In genomic region chr4:132749258-132749982, GRCm38 (mm10) we compare ENCODE assay signal across 24 mouse cellular contexts. TPM values are rescaled to one million over a fixed set of nuclear protein-coding genes. Genes with fewer than 3 reads are reported as not detected.
DNase-seq lines count a peak whose midpoint lies in the region; ATAC-seq and TF ChIP-seq lines count a peak whose summit lies in the region.
"Had no signal": no experiment of that assay in that cellular context is flagged by ENCODE, and none has a peak within 500 bp of the region (broad histone marks: within the 10 kb centered on the region; RNA-seq: fewer than 3 reads in every experiment).

No protein-coding gene starts in this region.

- peak overlapping the region; percentile 18 for H3K4me2 ChIP-seq in CH12.LX (ENCODE audit: insufficient read depth, low read depth, poor library complexity, severe bottlenecking)
- no peak overlapping the region for H3K4me2 ChIP-seq in intestine, postnatal 0 days (replicated peaks; ENCODE audit: low read depth)
- H3K4me2 ChIP-seq: embryonic facial prominence, embryonic 12.5 days; embryonic facial prominence, embryonic 15.5 days; forebrain, embryonic 12.5 days; heart, embryonic 11.5 days; hindbrain, embryonic 12.5 days; hindbrain, embryonic 15.5 days had no signal

- whole genome bisulfite sequencing in intestine, postnatal 0 days = 80% methylated on average over 6 of the region's 6 CpGs

- peak overlapping the region; percentile 94 for H3K27ac ChIP-seq in CH12.LX (ENCODE audit: insufficient read depth, low read depth)
- H3K27ac ChIP-seq in brown adipose tissue, adult 24 weeks (replicated peaks; ENCODE audit: low read depth, low read length) = peak overlapping the region; percentile 37
- H3K27ac ChIP-seq in layer of hippocampus, adult 2 months = no peak overlapping the region
- no peak overlapping the region for H3K27ac ChIP-seq in intestine, postnatal 0 days (ENCODE audit: low read depth, low read length)
- H3K27ac ChIP-seq: embryonic facial prominence, embryonic 12.5 days; embryonic facial prominence, embryonic 15.5 days; forebrain, embryonic 12.5 days; hindbrain, embryonic 12.5 days; hindbrain, embryonic 15.5 days had no signal

- no peak for TF ChIP-seq CTCF in CH12.LX (conservative IDR thresholded peaks at IDR 0.05 in 1 of 2, IDR thresholded peaks at IDR 0.05 in 1 of 2; ENCODE audit: low read depth in 2 of 2, low read length in 2 of 2)
- TF ChIP-seq CTCF in layer of hippocampus, adult 2 months (conservative IDR thresholded peaks at IDR 0.05) = no peak
- TF ChIP-seq CTCF in intestine, postnatal 0 days (IDR thresholded peaks at IDR 0.05; ENCODE audit: low read depth) = no peak

- H3K9me3 ChIP-seq in CH12.LX (replicated peaks; ENCODE audit: low read length) = no peaks in the 10 kb centered on the region
- no peaks in the 10 kb centered on the region for H3K9me3 ChIP-seq in intestine, postnatal 0 days (ENCODE audit: control insufficient read depth)
- H3K9me3 ChIP-seq: embryonic facial prominence, embryonic 12.5 days; embryonic facial prominence, embryonic 15.5 days; forebrain, embryonic 12.5 days; hindbrain, embryonic 12.5 days; hindbrain, embryonic 15.5 days had no signal

- peaks cover 3 to 31% of the 10 kb centered on the region in 2 experiments for H3K4me1 ChIP-seq in CH12.LX (ENCODE audit: control insufficient read depth in 1 of 2, insufficient read depth in 2 of 2)
- peaks cover 6% of the 10 kb centered on the region; the same call in 1 of the 2 replicates for H3K4me1 ChIP-seq in brown adipose tissue, adult 24 weeks (ENCODE audit: control insufficient read depth, insufficient read depth, insufficient read length, low read length)
- H3K4me1 ChIP-seq in intestine, postnatal 0 days (replicated peaks; ENCODE audit: control insufficient read depth, insufficient read depth, low read length) = 0 out of 2 replicates have a peak, but pooled peaks cover 5% of the 10 kb centered on the region
- H3K4me1 ChIP-seq: embryonic facial prominence, embryonic 12.5 days; embryonic facial prominence, embryonic 15.5 days; hindbrain, embryonic 12.5 days had no signal

- no peak for TF ChIP-seq RAD21 in CH12.LX (IDR thresholded peaks at IDR 0.05; ENCODE audit: low read depth, low read length)

- peaks cover 2 to 3% of the 10 kb centered on the region in 2 experiments for H3K36me3 ChIP-seq in CH12.LX (replicated peaks in 1 of 2; ENCODE audit: control insufficient read depth in 1 of 2, insufficient read depth in 1 of 2, low read length in 1 of 2)
- H3K36me3 ChIP-seq in intestine, postnatal 0 days (ENCODE audit: control insufficient read depth, insufficient read depth) = no peaks in the 10 kb centered on the region
- H3K36me3 ChIP-seq: embryonic facial prominence, embryonic 12.5 days; embryonic facial prominence, embryonic 15.5 days; forebrain, embryonic 12.5 days; hindbrain, embryonic 12.5 days; hindbrain, embryonic 15.5 days had no signal

- no peak overlapping the region for H3K4me3 ChIP-seq in CH12.LX (replicated peaks in 1 of 3; ENCODE audit: low read depth in 2 of 3, low read length in 2 of 3, poor library complexity in 1 of 3)
- no peak overlapping the region for H3K4me3 ChIP-seq in brown adipose tissue, adult 24 weeks (ENCODE audit: insufficient read depth, low read depth, low read length)
- no peak overlapping the region for H3K4me3 ChIP-seq in layer of hippocampus, adult 2 months
- H3K4me3 ChIP-seq in intestine, postnatal 0 days (ENCODE audit: low read depth, low read length) = no peak overlapping the region
- H3K4me3 ChIP-seq: embryonic facial prominence, embryonic 12.5 days; embryonic facial prominence, embryonic 15.5 days; forebrain, embryonic 12.5 days; hindbrain, embryonic 12.5 days; hindbrain, embryonic 15.5 days had no signal

- dilution Hi-C loops in CH12.LX (cut with MboI; ENCODE audit: extremely low pct_ligation_motif_present, extremely low pct_unique_long_range_greater_than_20kb, low sequenced_read_pairs) = no loop called here

- no peak for TF ChIP-seq POLR2A in CH12.LX (IDR thresholded peaks at IDR 0.05; ENCODE audit: low read depth, low read length)

- DNase-seq in CH12.LX (ENCODE audit: extremely low read depth) (no peak), ES-CJ7 (ENCODE audit: low read depth, low spot score) (peak; percentile 89), ZHBTc4 (ENCODE audit: low read depth, low spot score) (peak; percentile 76)
- no peak for DNase-seq in layer of hippocampus, adult 2 months (ENCODE audit: low spot score in 2 of 2)
- DNase-seq in ovary, adult 18-20 months (ENCODE audit: low spot score) = no peak
- DNase-seq: adrenal gland, postnatal 10 days; B cell, adult 2 months; cerebellum, adult 18-20 months; cerebellum, adult 9-10 months; cerebellum, postnatal 14 days; gastrocnemius, adult 2 months; gastrocnemius, postnatal 14 days; heart, adult 11 months; kidney, adult 11 months had no signal

- no peak for TF ChIP-seq EP300 in CH12.LX (IDR thresholded peaks at IDR 0.05; ENCODE audit: low read length)

- in situ Hi-C loops in CH12.LX (cut with MboI; ENCODE audit: low pct_ligation_motif_present, low pct_unique_long_range_greater_than_20kb, low sequenced_read_pairs) = no loop called here

- no peaks in the 10 kb centered on the region for H3K27me3 ChIP-seq in CH12.LX (replicated peaks)
- no peaks in the 10 kb centered on the region for H3K27me3 ChIP-seq in intestine, postnatal 0 days (replicated peaks; ENCODE audit: control insufficient read depth, insufficient read depth, low read length)
- H3K27me3 ChIP-seq: embryonic facial prominence, embryonic 12.5 days; embryonic facial prominence, embryonic 15.5 days; forebrain, embryonic 12.5 days; hindbrain, embryonic 12.5 days; hindbrain, embryonic 15.5 days had no signal

- no peaks in the 10 kb centered on the region for H3K79me2 ChIP-seq in CH12.LX (replicated peaks; ENCODE audit: control insufficient read depth, extremely low read depth, insufficient read depth, poor library complexity, severe bottlenecking)

- no peak for ATAC-seq in erythroid progenitor cell, adult 5-6 weeks (replicated peaks; ENCODE audit: low FRiP score, poor library complexity, severe bottlenecking)
- ATAC-seq in intestine, postnatal 0 days = no peak
- ATAC-seq: forebrain, embryonic 16.5 days had no signal

- no peak overlapping the region for H3K9ac ChIP-seq in CH12.LX (ENCODE audit: insufficient read depth, low read depth)
- no peak overlapping the region for H3K9ac ChIP-seq in intestine, postnatal 0 days (ENCODE audit: low read depth, low read length)
- H3K9ac ChIP-seq: embryonic facial prominence, embryonic 12.5 days; embryonic facial prominence, embryonic 15.5 days; forebrain, embryonic 12.5 days; hindbrain, embryonic 12.5 days; hindbrain, embryonic 15.5 days had no signal

TF ChIP-seq in CH12.LX, 34 proteins besides CTCF, POLR2A, EP300 and RAD21:
- TF ChIP-seq MXI1 (IDR thresholded peaks at IDR 0.05; ENCODE audit: low read depth, low read length) (0 out of 2 replicates have a peak, but pooled peaks have one; percentile 4), ZNF384 (IDR thresholded peaks at IDR 0.05; ENCODE audit: low read depth, low read length) (peak; percentile 48), ETS1 (conservative IDR thresholded peaks at IDR 0.05; ENCODE audit: low read depth, low read length) (no peak)

RNA-seq across cellular contexts. Expression of gene Smpdl3b, which starts 7.6 kb away (rescaled TPM):
- 20.9 and 24.0 TPM in 2 replicates for total RNA-seq in CH12.LX (2012; rRNA removed)
- 3.6 and 4.6 TPM in 2 replicates for total RNA-seq in CH12.LX (2014; rRNA removed)
- polyA plus RNA-seq in CH12.LX (2012; ENCODE audit: insufficient read length, low read depth) = 2.9 TPM in 2 replicates
- polyA plus RNA-seq in brown adipose tissue, adult 24 weeks (2012; ENCODE audit: insufficient read depth, insufficient read length, missing spikeins) = 0.92 TPM in 1 of 2 replicates, not detected in the other
- 2.5 TPM in 1 of 2 replicates, not detected in the other for total RNA-seq in erythroid progenitor cell, adult 5-6 weeks (2015; ENCODE audit: low replicate concordance)
- total RNA-seq in erythroid progenitor cell, adult 5-6 weeks (2017; ENCODE audit: low replicate concordance) = not detected in 2 replicates
- 1 to 10 TPM; 3.6 to 4.5 TPM for total RNA-seq in layer of hippocampus, adult 2 months (2021)
- 2.9 TPM in 2 replicates for polyA plus RNA-seq in intestine, postnatal 0 days (2015; fragmentation: Nextera tagmentation; extraction: Ambion mirVana)

RNA-seq across cellular contexts. Expression of gene Xkr8, which starts 17.1 kb away (rescaled TPM):
- 6.2 and 8.6 TPM in 2 replicates for total RNA-seq in CH12.LX (2012; rRNA removed)
- total RNA-seq in CH12.LX (2014; rRNA removed) = 3.7 and 3.8 TPM in 2 replicates
- 4.9 and 5.5 TPM in 2 replicates for polyA plus RNA-seq in CH12.LX (2012; ENCODE audit: insufficient read length, low read depth)
- polyA plus RNA-seq in brown adipose tissue, adult 24 weeks (2012; ENCODE audit: insufficient read depth, insufficient read length, missing spikeins) = 2.5 and 2.7 TPM in 2 replicates
- total RNA-seq in erythroid progenitor cell, adult 5-6 weeks (2015; ENCODE audit: low replicate concordance) = 0.42 TPM in 1 of 2 replicates, not detected in the other
- 0.08 and 0.64 TPM in 2 replicates for total RNA-seq in erythroid progenitor cell, adult 5-6 weeks (2017; ENCODE audit: low replicate concordance)
- 1 to 10 TPM; 3.1 to 3.6 TPM for total RNA-seq in layer of hippocampus, adult 2 months (2021)
- 1.8 and 3.3 TPM in 2 replicates for polyA plus RNA-seq in intestine, postnatal 0 days (2015; fragmentation: Nextera tagmentation; extraction: Ambion mirVana)

RNA-seq across cellular contexts. Expression of gene Rpa2, which starts 18.7 kb away (rescaled TPM):
- total RNA-seq in CH12.LX (2012; rRNA removed) (80.2 and 108 TPM in 2 replicates), CH12.LX (2014; rRNA removed) (142 and 157 TPM in 2 replicates)
- polyA plus RNA-seq in CH12.LX (2012; ENCODE audit: insufficient read length, low read depth) = 97.9 and 103 TPM in 2 replicates
- 3.5 and 6.6 TPM in 2 replicates for polyA plus RNA-seq in brown adipose tissue, adult 24 weeks (2012; ENCODE audit: insufficient read depth, insufficient read length, missing spikeins)
- 32.7 and 54.4 TPM in 2 replicates for total RNA-seq in erythroid progenitor cell, adult 5-6 weeks (2015; ENCODE audit: low replicate concordance)
- total RNA-seq in erythroid progenitor cell, adult 5-6 weeks (2017; ENCODE audit: low replicate concordance) = 28.4 and 51.9 TPM in 2 replicates
- total RNA-seq in layer of hippocampus, adult 2 months (2021) = 10 to 100 TPM; 11.9 to 16.0 TPM
- polyA plus RNA-seq in intestine, postnatal 0 days (2015; fragmentation: Nextera tagmentation; extraction: Ambion mirVana) = 26.6 and 27.9 TPM in 2 replicates

RNA-seq across cellular contexts. Expression of gene Themis2, which starts 46.8 kb away (rescaled TPM):
- total RNA-seq in CH12.LX (2012; rRNA removed) (14.2 and 17.1 TPM in 2 replicates), CH12.LX (2014; rRNA removed) (9.3 and 10.2 TPM in 2 replicates)
- polyA plus RNA-seq in CH12.LX (2012; ENCODE audit: insufficient read length, low read depth) = 30.7 and 35.7 TPM in 2 replicates
- polyA plus RNA-seq in brown adipose tissue, adult 24 weeks (2012; ENCODE audit: insufficient read depth, insufficient read length, missing spikeins) = 2.8 and 3.4 TPM in 2 replicates
- 5.4 and 12.6 TPM in 2 replicates for total RNA-seq in erythroid progenitor cell, adult 5-6 weeks (2015; ENCODE audit: low replicate concordance)
- total RNA-seq in erythroid progenitor cell, adult 5-6 weeks (2017; ENCODE audit: low replicate concordance) = 5.4 and 7.5 TPM in 2 replicates
- under 1 TPM; 0.54 to 0.77 TPM for total RNA-seq in layer of hippocampus, adult 2 months (2021)
- polyA plus RNA-seq in intestine, postnatal 0 days (2015; fragmentation: Nextera tagmentation; extraction: Ambion mirVana) = 1.3 and 1.4 TPM in 2 replicates

Comparison
In these comparisons a context has a peak if more than half of its experiments do, and no peak if none do; other contexts are left out.
1. DNase-seq: peak in ES-CJ7 (single experiment) and ZHBTc4 (single experiment); none in CH12.LX (single experiment), layer of hippocampus, adult 2 months (0 of 2) and ovary, adult 18-20 months (single experiment).
2. H3K27ac ChIP-seq: peak in CH12.LX (single experiment) and brown adipose tissue, adult 24 weeks (single experiment); none in layer of hippocampus, adult 2 months (single experiment) and intestine, postnatal 0 days (single experiment).